Mouse (Mus musculus) adrenal gland, adult 8-10 months (tissue): Measurements from ENCODE around the gene Gosr2. TPM values are rescaled to one million over a fixed set of nuclear protein-coding genes. Genes with fewer than 3 reads are reported as not detected.

Experiments used
- DNase-seq: peaks from one replicate; pipeline ENCODE4 v3.0.0; 2022
- total RNA-seq, 4 experiments: library from RNA; stranded (reverse); gene quantifications; 2 replicates each; pipeline ENCODE4 v1.2.4; 2022

Gosr2 gene
- total RNA-seq, 4 experiments from 2014 or later = 93.8 to 114 (median 103) TPM

DNA sequence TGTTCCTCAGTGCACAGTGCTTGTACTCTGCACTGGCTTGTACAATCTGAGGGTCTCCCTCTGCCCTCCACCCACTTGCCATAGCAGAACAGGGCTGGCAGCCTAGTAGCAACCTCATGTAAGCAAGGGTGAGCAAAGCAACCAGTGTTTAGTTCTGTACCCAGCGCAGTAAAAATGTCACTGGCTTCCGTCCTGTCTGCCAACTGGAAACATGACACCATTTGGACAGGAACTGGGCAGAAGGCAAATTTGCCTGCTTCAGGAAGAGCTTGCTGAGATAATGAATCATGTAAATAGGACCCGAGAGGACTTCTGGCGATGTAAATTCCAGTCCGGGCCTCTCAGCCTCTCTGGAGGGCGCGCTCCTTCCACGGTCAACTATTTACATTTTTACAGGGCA lies 52.0 kb downstream of the Gosr2 start:
- no peak for DNase-seq

- no peak for DNase-seq
Measured at GRCm38 (mm10) chr11:103643211-103643610, 54.5 kb downstream of the Gosr2 start.

DNA sequence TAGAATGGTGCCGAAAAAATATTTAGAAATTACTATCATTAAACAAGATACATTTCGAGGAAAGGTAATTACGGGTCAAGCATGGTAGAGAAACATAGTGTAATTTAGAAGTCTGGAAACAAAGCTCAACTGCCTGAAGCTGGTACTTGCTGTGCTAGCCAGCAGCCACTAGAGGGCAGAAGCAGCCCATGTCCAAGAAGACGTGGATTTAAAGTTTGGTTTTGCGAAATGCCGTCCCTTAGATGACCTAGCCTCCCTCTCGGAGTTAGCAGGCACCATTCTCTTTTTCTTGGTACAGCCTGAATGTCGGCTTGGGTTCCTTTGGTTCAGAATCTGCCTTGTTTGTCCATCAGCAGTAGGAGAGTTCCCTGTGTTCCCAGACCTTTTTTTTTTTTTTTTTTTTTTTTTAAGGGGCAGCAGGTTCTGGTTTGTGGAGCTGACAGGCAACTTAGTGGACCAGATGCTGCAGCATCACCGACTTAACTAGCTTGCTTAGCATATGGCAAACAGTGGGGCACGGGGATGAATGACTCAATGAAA lies 58.2 kb downstream of the Gosr2 start:
- DNase-seq = peak; percentile 13

DNA sequence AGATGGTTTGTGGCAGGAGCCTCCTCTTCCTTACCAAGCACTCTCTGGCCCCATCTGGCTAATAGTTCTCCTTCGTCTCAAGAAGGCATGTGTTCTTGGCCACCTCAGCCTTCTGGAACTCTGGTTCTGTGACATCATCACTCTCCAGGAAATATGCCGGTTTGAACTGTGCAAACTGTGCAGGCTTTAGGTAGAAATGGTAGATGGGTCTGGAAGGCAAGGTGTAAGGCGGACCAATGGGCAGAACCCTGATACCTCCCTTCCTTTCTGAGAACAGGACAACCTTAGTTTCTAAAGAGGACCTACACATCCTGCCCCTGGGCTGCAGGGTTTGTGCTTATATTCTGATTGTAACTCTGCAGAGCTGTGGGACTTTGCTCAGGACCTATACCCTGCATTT lies 58.9 kb downstream of the Gosr2 start, which contains the start of gene Lyzl6:
Gene Lyzl6 (minus strand): TSS at position 101 of the 400 bp plus-strand sequence.
- no peak for DNase-seq

GRCm38 (mm10) chr11:103636261-103636660 lies 61.4 kb downstream of the Gosr2 start:
- DNase-seq = no peak

GRCm38 (mm10) chr11:103635481-103635880 lies 62.2 kb downstream of the Gosr2 start:
- DNase-seq = no peak

DNA sequence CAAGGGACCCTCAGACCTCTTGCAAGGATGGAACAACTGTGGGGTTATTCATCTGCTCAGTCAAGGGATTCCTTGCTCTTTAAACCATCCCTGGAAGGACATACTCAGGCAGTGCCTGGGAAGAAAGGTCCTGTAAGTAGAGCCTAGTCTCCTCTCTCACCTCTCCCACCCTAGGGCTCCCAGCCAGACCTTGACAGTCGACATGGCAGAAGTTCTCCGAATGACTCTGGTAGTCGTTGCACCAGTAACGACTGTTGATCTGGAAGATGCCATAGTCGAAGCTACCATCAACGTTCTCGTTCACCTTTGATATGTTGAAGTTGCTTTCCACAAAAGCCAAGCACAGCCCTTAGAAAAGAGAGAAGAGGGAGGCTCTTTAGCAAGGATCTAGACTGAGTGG lies 62.9 kb downstream of the Gosr2 start:
- no peak for DNase-seq

DNA sequence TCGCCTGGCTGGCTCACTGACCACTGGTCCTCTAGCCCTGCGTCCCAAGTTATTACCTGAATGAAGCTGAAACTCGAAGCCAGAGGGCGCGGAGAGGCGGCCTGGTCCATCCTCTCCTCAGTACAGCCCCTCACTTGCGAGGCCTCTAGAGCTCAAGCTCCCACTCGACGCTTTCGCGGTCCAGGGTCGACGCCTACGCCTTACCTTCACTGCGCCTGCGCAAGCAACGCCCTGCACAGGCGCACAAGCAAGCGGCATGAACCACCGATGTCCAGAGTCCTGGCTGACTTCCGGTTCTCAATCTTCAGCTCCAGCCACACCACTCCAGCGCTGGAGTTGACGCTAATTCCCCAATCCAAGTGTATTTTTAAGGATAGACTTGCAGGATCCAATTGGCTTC lies 70.2 kb downstream of the Gosr2 start:
- no peak for DNase-seq

Other genes starting within 250 kb of the Gosr2 start
- not detected for gene Lrrc37a, start 193.3 kb downstream of the Gosr2 start, total RNA-seq
- gene Gm884, start 76.8 kb downstream of the Gosr2 start, total RNA-seq = not detected
- gene Lyzl6, start 59.0 kb downstream of the Gosr2 start, total RNA-seq = not detected
- under 1 TPM in 3 of 4 experiments, not detected in 1; 0.32 to 1.00 (median 0.37) TPM for gene Rprml, start 48.3 kb downstream of the Gosr2 start, total RNA-seq
- gene Wnt9b, start 51.9 kb upstream of the Gosr2 start, total RNA-seq = under 1 TPM in 3 of 4 experiments, not detected in 1; 0.07 to 0.31 (median 0.22) TPM
- 1 to 10 TPM in 2 of 4 experiments, under 1 TPM in 2; 0.17 to 3.1 (median 1.3) TPM for gene Wnt3, start 76.3 kb upstream of the Gosr2 start, total RNA-seq